Mouse (Mus musculus): ENCODE results near the gene Lama5. TPM values are rescaled to one million over a fixed set of nuclear protein-coding genes. Genes with fewer than 3 reads are reported as not detected.

Gene Lama5
- polyA plus RNA-seq, 1 experiment from 2014 or later: 61.3 TPM

DNA sequence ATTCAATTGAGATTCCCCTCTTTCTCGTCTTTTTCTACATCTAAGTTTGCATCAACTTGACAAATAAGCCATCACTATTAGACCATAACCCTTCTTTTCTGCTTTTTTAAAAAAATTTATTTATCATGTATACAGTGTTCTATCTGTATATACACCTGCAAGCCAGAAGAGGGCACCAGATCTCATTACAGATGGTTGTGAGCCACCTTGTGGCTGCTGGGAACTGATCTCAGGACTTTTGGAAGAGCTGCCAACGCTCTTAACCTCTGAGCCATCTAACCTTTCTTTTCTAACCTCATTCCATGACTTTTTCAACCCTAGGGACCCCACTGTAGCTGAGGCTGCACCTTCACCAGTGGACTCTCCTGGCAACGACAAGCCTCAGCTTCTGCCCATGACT, 13.4 kb downstream of the Lama5 start:
- H3K4me3 ChIP-seq (replicated peaks; ENCODE audit: low read length): no peak overlapping the region
- no peaks in the 10 kb centered on the region for H3K36me3 ChIP-seq (ENCODE audit: control insufficient read depth, insufficient read depth, low read length)
- H3K9ac ChIP-seq (ENCODE audit: low read length): no peak overlapping the region
- H3K27ac ChIP-seq (ENCODE audit: low read length): no peak overlapping the region
- WGBS: 93% methylated on average over 3 of the region's 3 CpGs
- H3K27me3 ChIP-seq (ENCODE audit: control insufficient read depth, insufficient read depth, low read length): no peaks in the 10 kb centered on the region
- no peak for ATAC-seq (ENCODE audit: insufficient read depth, low FRiP score)
- H3K4me1 ChIP-seq (ENCODE audit: control insufficient read depth, insufficient read depth, low read length): peaks cover 33% of the 10 kb centered on the region
- no peaks in the 10 kb centered on the region for H3K9me3 ChIP-seq (replicated peaks; ENCODE audit: control insufficient read depth, low read length)
- H3K4me2 ChIP-seq (ENCODE audit: low read depth, low read length): no peak overlapping the region

DNA sequence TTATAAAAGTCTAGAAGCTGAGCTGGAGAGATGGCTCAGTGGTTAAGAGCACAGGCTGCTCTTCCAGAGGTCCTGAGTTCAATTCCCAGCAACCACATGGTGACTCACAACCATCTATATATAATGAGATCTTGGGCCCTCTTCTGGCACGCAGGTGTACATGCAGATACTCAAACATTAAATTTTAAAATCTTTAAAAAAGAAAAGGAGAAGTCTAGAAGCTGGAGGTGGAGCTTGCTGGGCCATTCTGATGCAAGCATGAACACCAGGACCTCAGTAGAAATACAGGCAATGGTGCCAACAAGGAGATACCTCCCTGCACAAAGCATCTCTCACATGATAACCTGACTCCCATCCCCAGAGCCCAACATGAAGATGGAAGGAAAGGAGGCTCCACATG, 16.7 kb downstream of the Lama5 start:
- ATAC-seq (ENCODE audit: insufficient read depth, low FRiP score): no peak
- Histone ChIP-seq H3K27ac (ENCODE audit: low read length) (no peak overlapping the region), H3K9ac (ENCODE audit: low read length) (no peak overlapping the region), H3K36me3 (ENCODE audit: control insufficient read depth, insufficient read depth, low read length) (peaks cover under 1% of the 10 kb centered on the region; the same call in 1 of the 2 replicates), H3K27me3 (ENCODE audit: control insufficient read depth, insufficient read depth, low read length) (no peaks in the 10 kb centered on the region), H3K4me1 (ENCODE audit: control insufficient read depth, insufficient read depth, low read length) (peaks cover 2% of the 10 kb centered on the region; the same call in 1 of the 2 replicates), H3K4me3 (replicated peaks; ENCODE audit: low read length) (no peak overlapping the region), H3K9me3 (replicated peaks; ENCODE audit: control insufficient read depth, low read length) (no peaks in the 10 kb centered on the region), H3K4me2 (ENCODE audit: low read depth, low read length) (no peak overlapping the region)
- 85% methylated on average over 1 of the region's 1 CpGs for WGBS

DNA sequence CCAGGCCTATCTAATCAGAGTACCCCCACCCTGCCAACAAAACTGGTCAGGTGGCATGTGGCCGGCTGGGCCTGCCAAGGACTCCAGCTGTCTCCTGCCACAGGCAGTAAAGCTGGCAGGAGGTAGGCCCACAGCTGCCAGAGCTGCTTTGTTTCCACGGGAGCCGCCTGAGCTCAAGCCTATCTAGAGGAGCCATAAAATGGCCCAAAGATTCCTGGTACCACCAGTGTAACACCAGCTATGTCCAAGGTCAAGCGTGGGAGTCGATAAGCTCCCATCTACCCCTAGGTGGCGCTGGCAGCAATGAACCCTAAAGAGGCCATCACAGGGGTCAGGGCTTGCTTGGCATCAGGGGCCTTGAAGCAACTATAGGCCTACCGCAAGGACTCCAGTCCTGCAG, 17.8 kb downstream of the Lama5 start:
- H3K9ac ChIP-seq (ENCODE audit: low read length): no peak overlapping the region
- WGBS: 65% methylated on average over 7 of the region's 7 CpGs
- peaks cover 4% of the 10 kb centered on the region; the same call in 1 of the 2 replicates for H3K36me3 ChIP-seq (ENCODE audit: control insufficient read depth, insufficient read depth, low read length)
- H3K4me2 ChIP-seq (ENCODE audit: low read depth, low read length): no peak overlapping the region
- ATAC-seq (ENCODE audit: insufficient read depth, low FRiP score): 0 out of 2 replicates have a peak, but pooled peaks have one; percentile 20
- H3K9me3 ChIP-seq (replicated peaks; ENCODE audit: control insufficient read depth, low read length): no peaks in the 10 kb centered on the region
- no peak overlapping the region for H3K27ac ChIP-seq (ENCODE audit: low read length)
- no peaks in the 10 kb centered on the region for H3K4me1 ChIP-seq (ENCODE audit: control insufficient read depth, insufficient read depth, low read length)
- H3K27me3 ChIP-seq (ENCODE audit: control insufficient read depth, insufficient read depth, low read length): no peaks in the 10 kb centered on the region
- H3K4me3 ChIP-seq (replicated peaks; ENCODE audit: low read length): no peak overlapping the region

DNA sequence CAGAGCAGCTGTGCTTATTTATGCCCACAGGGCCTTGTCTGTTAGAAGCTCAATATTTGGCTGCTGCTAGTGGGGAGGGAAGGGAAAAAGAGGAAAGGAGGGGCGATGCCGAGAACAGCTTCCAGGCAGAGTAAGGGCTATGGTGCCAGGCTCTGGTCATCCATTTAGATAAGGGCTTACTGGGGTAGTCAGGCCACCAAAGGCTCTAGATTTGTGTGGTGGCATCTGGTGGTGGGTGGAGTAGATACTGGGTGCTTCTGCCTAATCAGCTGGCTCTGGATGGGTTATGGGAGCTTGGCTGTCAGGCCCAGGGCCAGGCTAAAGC, 19.7 kb downstream of the Lama5 start:
- Histone ChIP-seq H3K27me3 (ENCODE audit: control insufficient read depth, insufficient read depth, low read length) (no peaks in the 10 kb centered on the region), H3K36me3 (ENCODE audit: control insufficient read depth, insufficient read depth, low read length) (peaks cover 4% of the 10 kb centered on the region; the same call in 1 of the 2 replicates), H3K4me1 (ENCODE audit: control insufficient read depth, insufficient read depth, low read length) (no peaks in the 10 kb centered on the region), H3K4me3 (replicated peaks; ENCODE audit: low read length) (no peak overlapping the region), H3K4me2 (ENCODE audit: low read depth, low read length) (no peak overlapping the region), H3K9me3 (replicated peaks; ENCODE audit: control insufficient read depth, low read length) (no peaks in the 10 kb centered on the region), H3K27ac (ENCODE audit: low read length) (no peak overlapping the region), H3K9ac (ENCODE audit: low read length) (no peak overlapping the region)
- WGBS: 87% methylated on average over 2 of the region's 2 CpGs
- ATAC-seq (ENCODE audit: insufficient read depth, low FRiP score): no peak

DNA sequence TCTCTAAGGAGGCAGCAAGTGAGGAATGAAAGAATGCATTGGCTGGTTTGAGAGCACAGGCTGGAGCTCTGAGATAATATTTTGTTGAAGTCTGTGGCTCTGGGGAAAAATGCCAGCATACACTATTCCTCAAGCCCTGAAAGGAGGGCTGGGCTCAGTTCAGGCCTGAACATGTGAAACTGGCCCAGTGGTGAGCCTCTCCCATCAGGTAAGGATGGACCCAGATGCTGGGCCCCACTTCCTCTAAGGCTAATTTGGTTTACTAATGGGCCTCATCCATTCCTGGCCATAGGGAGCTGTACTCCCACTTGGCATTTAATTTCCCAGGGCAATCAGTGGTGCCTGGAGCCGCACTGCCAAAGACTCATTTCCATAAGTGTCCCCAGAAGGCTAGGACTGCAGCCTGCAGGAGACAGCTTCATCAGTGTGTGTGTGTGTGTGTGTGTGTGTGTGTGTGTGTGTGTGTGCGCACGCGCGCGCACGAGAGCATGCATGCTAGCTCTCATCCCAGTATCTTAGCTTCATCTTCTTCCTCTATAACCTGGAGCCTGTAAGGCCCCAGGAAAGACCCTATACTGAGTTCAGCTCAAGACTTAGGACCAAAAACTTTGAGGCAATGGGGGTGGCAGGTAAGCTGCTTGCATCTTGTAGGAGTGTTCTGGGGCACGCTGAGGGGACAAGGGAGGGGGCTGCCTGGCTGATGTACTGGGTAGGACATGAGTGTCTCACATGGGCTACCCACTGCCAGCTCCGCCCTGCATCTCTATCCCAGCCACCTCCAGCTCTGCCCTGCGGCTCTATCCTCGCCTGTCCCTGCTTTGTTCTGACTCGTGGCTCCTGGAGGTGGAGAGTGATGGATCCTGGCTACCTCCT, 20.3 kb downstream of the Lama5 start:
- WGBS: 85% methylated on average over 12 of the region's 12 CpGs

DNA sequence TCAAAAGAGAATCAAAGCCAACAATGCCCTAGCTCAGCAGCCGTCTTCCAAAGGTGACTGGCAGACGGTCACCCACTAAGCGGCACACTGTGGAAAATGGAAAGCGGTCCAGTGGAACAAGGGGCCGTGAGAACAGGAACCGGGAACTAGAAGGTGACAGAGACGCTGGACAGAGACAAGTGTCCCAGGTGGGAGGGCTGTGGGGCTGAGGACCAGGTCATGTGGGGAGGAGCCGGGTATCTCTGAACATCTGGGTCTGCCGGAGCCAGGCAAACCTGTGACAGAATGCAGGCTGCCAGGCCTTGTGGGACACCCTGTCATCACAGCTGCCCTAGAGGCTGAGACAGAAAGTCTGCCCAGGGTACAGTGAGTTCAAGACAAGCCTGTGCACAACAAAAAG, 21.2 kb downstream of the Lama5 start:
- Histone ChIP-seq H3K4me2 (ENCODE audit: low read depth, low read length) (no peak overlapping the region), H3K36me3 (ENCODE audit: control insufficient read depth, insufficient read depth, low read length) (peaks cover 4% of the 10 kb centered on the region; the same call in 1 of the 2 replicates), H3K9me3 (replicated peaks; ENCODE audit: control insufficient read depth, low read length) (no peaks in the 10 kb centered on the region), H3K9ac (ENCODE audit: low read length) (no peak overlapping the region), H3K4me3 (replicated peaks; ENCODE audit: low read length) (no peak overlapping the region), H3K4me1 (ENCODE audit: control insufficient read depth, insufficient read depth, low read length) (no peaks in the 10 kb centered on the region), H3K27ac (ENCODE audit: low read length) (no peak overlapping the region), H3K27me3 (ENCODE audit: control insufficient read depth, insufficient read depth, low read length) (no peaks in the 10 kb centered on the region)
- WGBS: 87% methylated on average over 9 of the region's 9 CpGs
- no peak for ATAC-seq (ENCODE audit: insufficient read depth, low FRiP score)

More for the DNA sequence above, 20.3 kb downstream of the Lama5 start:
- Histone ChIP-seq H3K4me2 (ENCODE audit: low read depth, low read length) (no peak overlapping the region), H3K4me1 (ENCODE audit: control insufficient read depth, insufficient read depth, low read length) (no peaks in the 10 kb centered on the region), H3K36me3 (ENCODE audit: control insufficient read depth, insufficient read depth, low read length) (peaks cover 4% of the 10 kb centered on the region; the same call in 1 of the 2 replicates), H3K9me3 (replicated peaks; ENCODE audit: control insufficient read depth, low read length) (no peaks in the 10 kb centered on the region), H3K9ac (ENCODE audit: low read length) (no peak overlapping the region), H3K27me3 (ENCODE audit: control insufficient read depth, insufficient read depth, low read length) (no peaks in the 10 kb centered on the region), H3K27ac (ENCODE audit: low read length) (no peak overlapping the region), H3K4me3 (replicated peaks; ENCODE audit: low read length) (no peak overlapping the region)
- ATAC-seq (ENCODE audit: insufficient read depth, low FRiP score): no peak

DNA sequence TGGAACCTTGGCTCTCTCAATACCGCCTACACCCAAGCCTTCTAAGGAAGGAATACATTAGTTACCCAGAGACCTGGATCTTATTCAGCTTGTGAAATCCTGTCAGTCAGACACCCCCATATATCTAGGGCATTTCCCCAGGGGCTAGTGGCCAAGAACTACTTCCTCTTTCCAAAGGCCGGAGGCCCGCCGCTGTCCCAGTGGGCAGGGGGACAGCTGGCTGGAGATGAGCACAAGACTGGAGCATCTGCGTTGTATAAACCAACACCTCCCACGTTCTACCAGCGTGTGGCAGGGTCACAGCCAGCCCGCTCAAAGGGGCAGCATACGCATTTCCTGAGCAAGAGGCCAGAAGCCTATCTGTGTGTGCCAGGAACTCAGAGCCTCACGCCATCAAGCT, 22.9 kb downstream of the Lama5 start:
- Histone ChIP-seq H3K9ac (ENCODE audit: low read length) (no peak overlapping the region), H3K27me3 (ENCODE audit: control insufficient read depth, insufficient read depth, low read length) (no peaks in the 10 kb centered on the region), H3K27ac (ENCODE audit: low read length) (no peak overlapping the region), H3K4me1 (ENCODE audit: control insufficient read depth, insufficient read depth, low read length) (no peaks in the 10 kb centered on the region), H3K4me2 (ENCODE audit: low read depth, low read length) (no peak overlapping the region), H3K9me3 (replicated peaks; ENCODE audit: control insufficient read depth, low read length) (no peaks in the 10 kb centered on the region), H3K36me3 (ENCODE audit: control insufficient read depth, insufficient read depth, low read length) (peaks cover 4% of the 10 kb centered on the region; the same call in 1 of the 2 replicates), H3K4me3 (replicated peaks; ENCODE audit: low read length) (no peak overlapping the region)
- ATAC-seq (ENCODE audit: insufficient read depth, low FRiP score): no peak
- 63% methylated on average over 10 of the region's 10 CpGs for WGBS

DNA sequence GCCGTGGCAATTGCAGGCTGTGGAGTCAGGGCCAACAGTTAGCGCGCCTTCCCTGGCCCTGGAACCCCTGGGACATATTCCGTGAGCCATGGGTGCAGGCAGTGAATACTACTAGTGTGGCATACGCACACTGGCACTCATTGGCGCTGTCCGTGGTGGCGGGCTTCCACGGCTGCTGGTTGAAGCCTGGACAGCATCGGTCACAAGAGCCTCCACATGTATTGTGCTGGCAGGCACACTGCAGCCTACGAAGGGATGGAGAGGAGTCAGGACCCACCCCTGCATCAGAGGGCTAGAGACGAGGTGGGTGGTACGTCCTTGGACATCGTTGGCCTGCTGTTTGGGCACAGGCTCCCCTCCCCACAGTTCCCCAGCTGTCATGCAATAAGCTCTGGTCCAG, 23.4 kb downstream of the Lama5 start:
- Histone ChIP-seq H3K27me3 (ENCODE audit: control insufficient read depth, insufficient read depth, low read length) (no peaks in the 10 kb centered on the region), H3K27ac (ENCODE audit: low read length) (no peak overlapping the region), H3K4me1 (ENCODE audit: control insufficient read depth, insufficient read depth, low read length) (no peaks in the 10 kb centered on the region), H3K4me3 (replicated peaks; ENCODE audit: low read length) (no peak overlapping the region), H3K4me2 (ENCODE audit: low read depth, low read length) (no peak overlapping the region), H3K36me3 (ENCODE audit: control insufficient read depth, insufficient read depth, low read length) (peaks cover 4% of the 10 kb centered on the region; the same call in 1 of the 2 replicates), H3K9me3 (replicated peaks; ENCODE audit: control insufficient read depth, low read length) (no peaks in the 10 kb centered on the region), H3K9ac (ENCODE audit: low read length) (no peak overlapping the region)
- ATAC-seq (ENCODE audit: insufficient read depth, low FRiP score): no peak
- WGBS: 94% methylated on average over 14 of the region's 14 CpGs

DNA sequence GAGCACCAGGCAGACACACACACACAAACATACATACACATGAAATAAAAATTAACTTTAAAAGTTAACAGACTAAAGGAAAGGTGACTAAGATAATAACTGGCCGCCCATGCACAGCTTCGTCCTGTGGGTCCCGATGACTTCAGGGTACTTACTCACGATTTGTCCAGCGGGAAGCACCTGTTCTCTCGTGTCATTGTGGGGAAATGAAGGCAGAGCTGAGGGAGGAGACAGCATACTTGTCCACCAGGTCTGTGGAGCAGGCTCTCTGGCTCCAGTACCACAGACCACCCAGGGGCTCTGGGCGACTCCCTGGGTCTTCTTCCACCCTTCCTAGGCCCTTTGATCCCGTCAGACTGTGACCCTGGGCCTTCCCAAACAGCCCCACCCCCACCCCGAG, 24.4 kb downstream of the Lama5 start:
- H3K36me3 ChIP-seq (ENCODE audit: control insufficient read depth, insufficient read depth, low read length): peaks cover 4% of the 10 kb centered on the region; the same call in 1 of the 2 replicates
- WGBS: 68% methylated on average over 9 of the region's 9 CpGs
- no peaks in the 10 kb centered on the region for H3K4me1 ChIP-seq (ENCODE audit: control insufficient read depth, insufficient read depth, low read length)
- H3K9me3 ChIP-seq (replicated peaks; ENCODE audit: control insufficient read depth, low read length): no peaks in the 10 kb centered on the region
- ATAC-seq (ENCODE audit: insufficient read depth, low FRiP score): no peak
- H3K4me3 ChIP-seq (replicated peaks; ENCODE audit: low read length): no peak overlapping the region
- no peak overlapping the region for H3K9ac ChIP-seq (ENCODE audit: low read length)
- H3K4me2 ChIP-seq (ENCODE audit: low read depth, low read length): no peak overlapping the region
- H3K27me3 ChIP-seq (ENCODE audit: control insufficient read depth, insufficient read depth, low read length): no peaks in the 10 kb centered on the region
- H3K27ac ChIP-seq (ENCODE audit: low read length): no peak overlapping the region

Measured in stomach, embryonic 16.5 days (tissue).